Mouse (Mus musculus) adrenal gland, postnatal 36 days (tissue): Measurements from ENCODE around the gene Galntl6. TPM values are rescaled to one million over a fixed set of nuclear protein-coding genes. Genes with fewer than 3 reads are reported as not detected.

ENCODE experiments used
- DNase-seq, 2 experiments: peaks; one replicate each; pipeline ENCODE4 v3.0.0; 2021; ENCODE audit warnings: mixed read lengths in 1 of 2
- long read RNA-seq, 2 experiments: library from polyadenylated mRNA; stranded (forward); transcript quantifications; one replicate each; pipeline ENCODE4 v2.0.0; 2021; ENCODE audit warnings: borderline sequencing depth in 2 of 2
- total RNA-seq, 2 experiments: library from RNA; stranded (reverse); gene quantifications; 2 replicates each; pipeline ENCODE4 v1.2.3; 2021

Gene Galntl6
- under 1 TPM in 1 of 2 experiments, not detected in 1; 0.30 TPM for total RNA-seq
- long read RNA-seq, experiment 1, result 0 reads
- long read RNA-seq, experiment 2, result 0 reads

DNA sequence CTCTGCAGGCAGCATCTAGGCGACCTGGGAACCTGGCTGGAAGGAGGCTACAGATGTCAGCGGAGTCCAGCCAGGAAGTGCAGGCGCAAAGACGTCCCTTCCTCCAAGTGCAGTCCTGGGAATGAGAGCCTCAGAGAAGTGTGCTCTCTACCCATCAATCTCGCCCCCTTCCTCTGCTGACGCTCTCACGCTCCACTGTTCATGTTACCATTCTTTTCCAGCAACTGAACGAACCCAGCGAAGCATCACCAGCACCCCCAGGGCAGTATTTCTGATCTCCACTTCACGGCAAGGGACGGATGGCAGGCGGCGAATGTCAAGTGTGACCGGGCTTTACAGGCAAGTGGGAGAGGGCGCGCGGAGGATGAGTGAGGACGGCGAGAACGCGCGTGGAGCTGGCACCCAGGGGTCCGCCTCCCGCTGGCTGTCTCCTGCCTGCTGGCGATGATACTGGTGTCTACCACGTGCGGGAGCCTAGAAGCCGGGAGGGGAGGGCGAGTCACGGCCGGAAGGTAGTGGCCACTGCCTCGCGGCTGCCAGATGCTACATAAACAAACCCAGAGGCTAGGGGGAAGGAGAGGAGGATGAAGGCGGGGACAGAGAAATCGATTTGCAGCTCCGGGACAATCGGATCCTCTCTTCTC, at the start of gene Galntl6:
TSS of gene Galntl6 (minus strand) at position 445 of the 644 bp plus-strand sequence.
- no peak for DNase-seq

DNA sequence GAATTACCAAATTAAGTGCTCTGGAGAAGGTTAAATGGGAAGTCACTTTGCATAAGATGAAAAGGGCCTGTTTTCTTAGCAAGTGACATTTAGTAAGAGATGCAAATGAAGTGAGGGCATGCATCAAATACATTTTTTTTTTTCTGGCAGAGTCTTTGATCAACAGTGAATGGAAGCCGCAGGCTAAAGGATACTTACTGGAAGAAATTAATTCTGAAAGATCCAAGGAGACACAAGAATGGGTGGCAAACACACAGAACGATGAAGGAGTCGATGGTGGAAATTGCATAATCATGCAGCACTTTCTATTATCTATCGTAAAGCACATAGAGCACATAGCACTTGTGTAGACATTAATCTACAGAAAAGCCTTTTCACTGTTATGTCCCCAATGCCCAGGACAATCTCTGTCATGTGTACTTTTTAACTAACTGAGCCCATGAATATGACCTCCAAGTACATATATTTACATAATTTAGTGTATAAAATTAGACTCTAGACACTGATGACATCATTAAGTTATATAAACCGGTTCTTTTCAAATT, 44.8 kb upstream of the Galntl6 start:
- no peak for DNase-seq

DNA sequence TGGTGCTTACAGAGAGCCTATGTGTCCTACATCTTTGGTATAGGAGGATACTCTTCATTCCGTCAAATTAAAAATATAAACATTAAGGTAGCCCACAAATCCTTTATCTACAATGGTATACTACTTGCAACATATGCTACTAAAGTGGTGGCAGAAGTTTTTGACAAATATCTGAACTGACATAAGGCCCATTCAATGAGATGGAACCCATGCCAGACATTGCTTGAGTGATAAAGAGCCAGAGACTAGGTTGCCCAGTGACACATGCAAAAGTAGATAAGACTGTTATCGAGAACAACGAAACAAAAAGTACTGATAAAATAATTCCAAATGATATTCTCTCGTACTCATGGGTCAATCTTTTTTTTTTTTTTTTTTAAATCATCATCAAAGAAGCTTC, 31.3 kb upstream of the Galntl6 start:
- DNase-seq, result no peak

DNA sequence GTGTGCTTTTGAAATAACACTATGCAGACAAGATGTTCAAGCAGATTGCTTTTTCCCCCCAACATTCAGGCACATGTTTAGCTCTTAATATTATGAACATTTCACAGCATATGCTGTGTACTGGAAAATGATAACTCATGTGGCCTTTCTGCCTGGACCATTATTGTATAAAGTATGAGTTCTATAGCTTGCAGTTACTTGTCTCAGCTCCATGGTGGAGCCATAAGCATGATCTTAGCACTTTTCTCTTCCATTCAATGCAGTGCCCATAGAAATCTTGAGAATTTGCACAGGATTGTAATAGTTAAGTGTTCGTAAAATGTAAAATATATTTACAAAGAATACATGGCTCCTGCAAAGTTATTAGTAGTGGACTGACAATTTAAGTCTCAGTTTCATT, 18.6 kb upstream of the Galntl6 start:
- DNase-seq, result no peak

DNA sequence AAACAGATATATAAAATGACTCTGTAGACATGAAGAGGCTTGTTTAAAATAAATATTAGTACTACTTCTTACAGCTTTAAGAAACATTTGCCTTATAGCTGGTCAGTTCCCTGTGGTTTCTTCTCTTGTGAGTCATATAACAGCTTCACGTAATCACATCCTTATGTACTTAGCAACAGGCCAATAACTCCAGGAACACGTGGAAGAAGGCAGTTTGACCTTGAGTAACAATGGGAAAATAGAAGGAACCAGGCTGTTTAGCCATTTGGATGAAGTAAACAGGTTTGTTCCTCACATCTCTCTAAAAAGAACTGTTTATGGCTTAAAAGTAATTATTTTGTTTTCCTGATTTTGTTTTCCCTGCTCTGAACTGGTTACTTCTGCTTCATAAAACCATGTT, 2.7 kb upstream of the Galntl6 start:
- DNase-seq, result no peak

DNA sequence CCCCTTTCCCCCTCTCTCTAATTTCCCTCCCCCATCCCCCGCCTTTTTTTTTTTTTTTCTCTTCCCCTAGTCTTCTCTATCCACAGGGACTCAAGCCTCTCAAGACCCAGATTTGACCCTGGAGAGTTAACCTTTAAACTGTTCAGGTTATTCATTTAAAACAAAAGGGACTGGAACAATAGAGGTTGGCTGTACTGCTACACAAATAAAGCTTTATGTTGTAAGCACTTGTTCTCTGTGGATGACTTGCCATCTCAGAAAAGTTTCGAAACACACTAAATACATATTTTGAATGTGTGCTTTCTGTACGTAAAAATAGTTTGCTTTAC, 1.2 kb upstream of the Galntl6 start:
- DNase-seq, result no peak

DNA sequence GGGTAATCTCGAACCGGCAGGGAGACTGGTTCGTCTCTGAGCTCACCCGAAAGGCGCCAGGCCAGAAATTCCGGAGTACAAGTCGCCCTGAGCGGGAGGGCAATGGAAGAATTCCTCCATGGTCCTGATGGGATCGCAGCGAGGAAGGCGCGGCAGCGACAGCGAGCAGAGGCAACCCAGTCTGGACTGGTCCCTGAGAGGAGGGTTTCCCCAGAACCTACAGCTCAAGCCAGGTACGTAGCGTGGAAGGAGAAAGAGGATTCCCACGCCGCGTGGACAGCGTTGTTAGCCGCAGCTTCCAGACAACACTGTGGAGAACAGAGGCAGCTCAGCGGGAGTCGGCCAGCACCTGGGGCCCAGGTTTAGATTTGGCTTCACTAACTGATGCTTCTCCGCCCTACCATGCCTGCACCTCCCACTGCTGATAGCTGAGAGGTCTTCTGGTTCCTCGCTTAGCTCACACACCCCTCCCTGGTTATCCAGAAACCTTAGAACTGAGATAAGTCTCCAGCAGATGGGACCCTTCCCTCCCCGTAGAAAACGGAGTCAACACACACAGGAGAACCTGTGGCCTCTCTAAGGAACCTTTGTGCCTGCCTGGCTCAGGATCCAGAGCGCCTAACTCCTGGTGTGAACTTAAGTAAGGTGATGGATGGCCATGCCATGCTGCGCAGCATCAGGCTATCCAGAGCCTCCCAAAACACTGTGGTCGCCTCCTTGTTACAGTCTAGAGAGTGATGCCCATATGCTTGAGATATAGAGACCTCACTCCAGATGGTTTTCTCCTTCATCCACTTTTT, 600 bp upstream of the Galntl6 start:
- no peak for DNase-seq

DNA sequence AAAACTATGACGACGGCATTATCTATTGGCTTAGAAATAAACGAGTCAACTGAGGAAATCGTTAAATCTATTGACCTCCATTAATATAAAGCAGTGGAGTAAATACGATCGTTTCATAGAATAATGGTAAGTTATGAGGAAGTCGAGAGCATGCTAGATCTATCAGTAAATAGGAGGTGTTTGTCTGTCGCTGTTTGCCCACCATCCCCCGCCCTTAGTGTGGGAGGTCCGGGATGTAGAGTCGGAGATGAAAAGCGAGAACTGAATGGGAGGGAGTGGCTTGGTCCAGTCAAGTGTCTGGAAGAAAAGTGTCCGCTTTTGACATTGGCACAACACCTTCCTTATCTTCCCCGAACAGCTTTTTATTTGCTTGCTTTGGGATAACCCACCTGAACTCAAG, 763 bp downstream of the Galntl6 start, which contains the start of gene BC030500:
TSS of gene BC030500 (plus strand) at position 79 of the 400 bp plus-strand sequence.
- DNase-seq, result no peak

DNA sequence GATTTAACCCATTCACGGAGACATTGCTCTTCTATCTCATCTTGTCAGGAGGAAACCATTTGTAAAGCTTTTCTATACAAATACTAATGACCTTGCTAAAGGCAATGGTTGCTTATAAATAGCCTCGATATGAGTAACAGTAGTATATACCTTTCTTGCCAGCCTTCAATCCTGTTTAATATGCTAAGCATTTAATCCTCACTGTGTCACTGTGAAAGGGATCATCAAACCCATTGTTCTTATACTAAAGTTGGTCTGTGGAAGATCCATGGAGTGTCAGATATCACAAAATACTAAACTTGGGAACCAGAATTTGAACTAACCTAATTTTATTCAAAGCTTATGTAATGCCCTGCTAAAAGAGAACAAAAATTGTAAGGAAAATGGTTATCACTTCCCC, 8.0 kb downstream of the Galntl6 start:
- DNase-seq, result no peak

DNA sequence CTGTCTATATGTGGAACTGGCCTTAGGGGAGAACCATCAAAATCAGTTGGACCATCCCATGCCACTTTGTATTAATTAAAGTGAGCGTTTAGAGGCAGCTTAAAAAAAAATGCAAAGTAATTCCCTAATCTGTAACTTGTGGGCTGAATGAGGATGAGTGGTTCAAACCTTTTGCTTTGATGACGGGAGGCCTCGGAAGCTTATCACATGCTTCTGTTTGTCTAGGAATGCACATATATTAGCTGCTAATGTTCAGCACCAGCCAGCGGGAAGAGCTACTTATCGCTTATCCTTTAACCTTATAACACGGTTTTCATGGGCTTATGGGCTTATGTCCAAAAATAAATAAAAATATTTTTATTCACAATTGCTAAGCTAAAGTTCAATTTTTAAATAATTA, 16.5 kb downstream of the Galntl6 start:
- DNase-seq, result no peak

DNA sequence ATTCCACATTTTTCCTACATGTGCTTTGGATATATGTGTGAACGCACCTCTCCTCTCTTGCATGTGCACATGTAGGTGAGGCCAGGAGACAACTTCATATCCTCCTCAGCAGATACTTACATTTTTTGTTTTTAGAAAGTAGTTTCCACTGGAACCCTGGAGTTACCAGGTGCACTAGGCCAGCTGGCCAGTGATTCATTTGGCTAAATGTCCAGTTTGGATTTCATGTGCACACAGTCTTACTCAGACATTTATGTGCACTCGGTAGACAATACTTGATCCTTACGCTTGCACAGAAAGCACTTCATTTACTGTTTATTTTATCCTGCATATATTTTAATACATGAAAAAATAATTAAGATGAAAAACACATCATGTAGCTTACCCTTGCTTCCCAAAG, 21.8 kb downstream of the Galntl6 start:
- no peak for DNase-seq

DNA sequence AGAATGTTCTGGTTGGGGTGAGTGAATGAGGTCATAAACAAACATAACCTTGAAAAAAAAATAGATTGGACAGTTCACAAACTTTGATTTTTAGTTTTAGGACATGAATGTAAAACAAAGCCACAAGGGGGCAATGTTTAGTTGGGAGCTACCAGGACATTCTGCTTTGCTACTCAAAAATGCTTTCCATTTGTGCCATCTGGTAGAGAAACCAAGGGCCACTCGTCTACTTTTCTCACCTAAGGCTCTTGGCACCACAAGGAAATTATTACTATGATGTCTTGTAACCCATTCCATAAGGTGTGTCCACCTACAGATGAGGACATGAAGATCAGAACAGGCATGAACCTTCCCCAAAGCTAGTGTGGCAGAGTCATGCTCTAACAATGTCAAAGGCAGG, 26.0 kb downstream of the Galntl6 start:
- no peak for DNase-seq

DNA sequence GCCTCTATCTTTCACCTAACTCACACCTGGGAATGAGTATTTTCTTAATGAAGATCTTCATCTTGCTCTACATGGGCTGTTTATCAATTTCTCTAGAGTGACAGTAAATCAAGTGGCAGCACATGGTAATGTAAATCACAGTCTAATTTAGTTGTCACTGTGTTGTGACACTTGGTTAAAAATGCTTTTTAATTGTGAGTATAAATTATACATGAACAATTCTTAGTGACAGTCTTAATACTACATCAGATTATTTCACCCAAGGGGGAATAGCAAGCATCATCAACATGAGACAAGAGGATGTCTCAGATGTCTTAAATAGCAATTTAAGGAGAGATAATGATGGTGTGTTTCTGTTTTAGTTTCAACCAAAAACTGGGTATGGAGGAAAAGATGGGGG, 88.1 kb downstream of the Galntl6 start:
- no peak for DNase-seq

DNA sequence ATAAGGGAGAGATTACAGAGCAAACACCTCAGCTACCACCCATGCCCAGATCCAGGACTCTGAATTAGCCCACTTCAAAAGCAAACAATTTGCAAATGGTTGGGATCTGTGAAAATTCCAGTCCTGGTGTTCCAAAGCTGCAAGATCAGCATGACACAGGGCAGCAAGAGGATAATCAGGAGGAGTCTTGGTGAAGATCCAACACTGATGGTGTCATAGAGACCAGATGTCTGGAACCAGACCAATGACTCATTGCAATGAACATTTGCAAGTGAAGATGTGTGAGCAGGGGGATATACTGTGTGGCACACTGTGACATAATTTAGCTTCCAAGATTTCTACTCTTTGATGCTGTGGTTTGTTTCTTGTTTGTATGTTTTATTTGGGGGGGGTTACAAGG, 107.2 kb downstream of the Galntl6 start:
- no peak for DNase-seq

DNA sequence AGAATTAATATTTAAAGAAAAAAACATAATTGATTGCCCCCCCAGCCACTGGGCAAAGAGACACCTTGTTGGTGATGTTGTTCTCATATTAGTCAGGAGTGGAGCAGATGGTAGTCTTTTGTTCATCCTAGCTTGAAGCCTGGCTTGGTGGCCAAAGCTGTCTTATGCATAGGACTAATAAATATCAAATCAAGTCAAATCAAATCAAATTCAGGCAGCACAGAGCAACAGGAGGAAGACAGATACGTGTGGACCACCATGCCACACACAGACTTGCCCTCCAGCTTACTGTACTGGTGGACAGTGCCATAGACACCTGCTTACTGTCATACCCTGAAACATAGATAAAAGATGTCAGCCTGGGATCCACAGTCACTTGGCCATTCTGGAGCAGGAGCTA, 110.6 kb downstream of the Galntl6 start:
- no peak for DNase-seq

DNA sequence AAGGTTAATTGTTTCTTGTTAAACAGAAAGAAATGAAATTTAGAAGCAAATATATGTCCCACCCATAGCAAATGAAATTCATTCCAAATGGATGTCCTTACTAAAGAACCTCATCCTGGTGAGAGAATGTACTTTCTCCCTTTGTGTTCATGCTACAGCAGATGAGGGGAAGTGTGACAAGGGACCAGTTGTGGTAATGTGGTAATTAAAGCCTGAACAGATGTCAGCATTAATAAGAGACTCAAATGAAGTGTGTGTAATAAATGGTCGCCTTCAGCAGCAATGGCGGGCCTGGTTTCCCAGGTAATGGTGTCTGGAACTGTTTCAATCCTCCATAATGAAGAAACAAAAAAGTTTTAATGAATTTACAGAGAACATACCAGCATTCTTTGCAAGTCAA, 158.7 kb downstream of the Galntl6 start:
- no peak for DNase-seq

DNA sequence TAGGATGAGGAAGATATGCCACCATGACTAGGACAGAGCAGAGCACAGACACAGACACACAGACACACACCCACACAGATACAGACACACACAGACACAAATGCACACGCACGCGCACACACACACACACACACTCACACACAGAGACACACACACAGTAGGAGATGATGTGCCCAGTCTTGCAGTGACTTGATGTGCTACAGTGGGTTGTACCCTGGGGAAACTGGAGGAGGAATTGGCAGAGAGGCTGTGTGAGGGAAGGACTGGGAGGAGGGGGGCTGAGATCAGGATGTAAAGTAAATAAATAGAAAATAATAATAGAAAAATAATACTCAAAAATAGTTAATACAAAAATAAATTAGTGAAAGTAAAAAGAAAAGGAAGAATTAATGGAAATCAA, 174.5 kb downstream of the Galntl6 start:
- DNase-seq, result no peak

DNA sequence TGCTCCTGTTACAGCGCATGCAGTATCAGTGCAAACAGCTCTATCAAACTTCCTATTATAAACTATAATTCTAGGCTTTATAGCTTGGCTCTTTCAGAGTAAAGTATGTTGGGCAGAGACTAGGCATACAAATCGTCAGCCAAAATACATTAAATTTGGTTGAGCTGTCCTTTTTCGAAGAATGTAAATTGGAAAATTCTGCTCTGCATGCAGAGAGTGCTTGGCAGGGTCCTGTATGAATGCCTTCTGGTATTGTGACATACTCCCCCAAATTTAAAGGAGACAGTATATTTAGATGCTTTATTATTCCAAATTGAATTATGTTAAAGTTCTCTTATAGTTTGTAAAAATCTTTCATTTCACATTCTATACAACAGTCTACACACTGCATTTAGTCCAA, 220.7 kb downstream of the Galntl6 start:
- DNase-seq, result no peak

DNA sequence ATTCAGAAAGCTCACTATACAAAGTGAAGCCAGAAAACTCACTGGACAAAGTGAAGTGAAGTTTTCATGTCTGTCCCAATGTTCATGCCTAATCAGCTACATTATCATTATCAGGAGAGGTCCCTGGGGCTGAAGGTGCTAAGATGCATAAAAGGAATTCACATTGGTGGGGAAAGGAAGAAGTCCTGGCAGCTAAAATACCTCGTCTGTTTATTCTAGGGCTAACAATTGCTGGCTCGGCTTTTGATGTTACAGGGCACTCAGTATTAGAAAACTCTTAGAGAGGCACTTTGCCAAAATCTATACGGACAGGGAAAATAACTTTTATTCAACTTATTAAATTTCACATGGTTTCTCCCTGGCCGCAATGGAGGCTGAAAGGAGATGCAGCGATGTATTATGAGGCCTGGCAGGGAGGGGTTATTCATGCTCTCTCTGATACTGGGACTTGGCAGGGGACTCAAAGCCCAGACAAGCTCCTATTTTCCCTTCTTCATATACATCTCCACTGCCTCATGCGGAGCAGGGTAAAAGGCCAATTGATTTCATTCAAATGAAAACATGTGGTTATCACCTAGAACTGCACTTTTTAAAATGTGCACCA, 234.5 kb downstream of the Galntl6 start:
- DNase-seq, result no peak

DNA sequence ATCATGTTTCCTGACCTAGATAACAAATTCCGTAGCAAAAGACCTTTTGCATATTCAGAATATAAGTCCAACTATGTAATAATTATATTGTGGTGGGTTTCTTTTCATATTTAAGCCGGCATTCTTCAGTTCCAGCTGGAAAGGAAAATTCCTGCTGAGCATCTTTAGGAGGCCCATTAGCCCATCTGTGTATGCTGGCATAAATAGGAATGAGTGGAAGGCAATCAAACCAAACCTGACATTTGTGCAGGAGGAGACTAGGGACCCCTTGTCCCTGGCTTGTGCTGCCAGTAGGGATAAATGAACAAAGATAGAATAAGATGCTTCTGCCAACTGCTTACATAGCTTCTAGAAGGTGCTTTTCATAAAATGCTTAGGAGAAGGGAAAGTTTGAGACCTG, 243.4 kb downstream of the Galntl6 start:
- no peak for DNase-seq

DNA sequence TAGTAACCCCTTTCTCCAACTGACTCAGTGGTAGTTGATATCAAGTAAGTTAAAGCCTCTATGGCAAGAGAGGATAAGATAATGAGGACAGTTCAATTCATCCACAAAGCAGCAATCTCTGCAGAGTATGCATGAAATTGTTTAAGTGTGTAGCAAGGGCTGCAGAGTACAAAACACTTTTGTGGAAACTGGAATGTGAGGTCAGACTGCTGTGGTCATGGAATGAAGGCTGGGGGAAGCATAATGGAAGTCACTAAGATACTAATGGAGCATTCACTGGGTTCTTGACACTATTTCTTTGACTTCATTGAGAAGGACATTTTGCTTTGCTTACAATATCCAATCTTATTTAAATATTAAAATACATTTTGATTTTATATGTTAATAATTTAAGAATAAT, 252.4 kb downstream of the Galntl6 start:
- no peak for DNase-seq

DNA sequence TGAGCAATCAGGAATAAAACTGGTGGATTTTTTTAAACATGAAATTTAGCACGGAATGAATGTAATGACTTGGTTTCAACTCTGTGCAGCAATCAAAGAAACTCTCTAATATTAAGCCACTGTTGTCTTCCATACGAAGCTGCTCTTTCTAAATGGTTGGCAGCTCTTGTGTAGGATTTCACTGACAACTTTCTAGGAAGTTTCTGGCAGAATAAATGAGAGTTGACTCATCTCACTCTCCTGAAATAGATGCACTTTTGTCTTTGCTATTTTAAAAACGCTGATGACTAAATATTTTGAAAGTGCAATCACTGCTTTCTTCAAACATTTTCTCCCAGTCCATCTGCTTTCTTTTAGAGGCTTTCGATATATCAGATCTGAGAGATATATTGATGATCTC, 256.8 kb downstream of the Galntl6 start:
- no peak for DNase-seq

DNA sequence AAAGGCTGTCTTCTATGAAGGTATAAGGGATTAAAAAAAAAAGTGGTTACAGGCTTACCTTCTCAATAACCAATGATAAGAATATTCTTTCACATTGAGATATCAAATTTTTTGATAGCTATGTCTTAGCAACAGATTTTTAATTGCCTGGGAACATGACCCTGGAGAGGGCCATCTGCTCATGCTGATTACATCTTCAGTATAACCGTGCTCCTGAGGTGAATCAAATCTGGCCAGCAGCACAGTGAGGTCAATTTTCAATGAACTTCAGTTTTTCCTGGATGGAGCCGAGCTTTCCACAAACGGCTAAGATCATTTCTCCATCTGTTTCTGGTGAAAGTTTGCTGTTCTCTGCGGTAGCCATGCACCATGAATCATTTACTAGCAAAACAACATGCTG, 306.0 kb downstream of the Galntl6 start:
- DNase-seq, result no peak
